Mouse (Mus musculus) embryonic facial prominence, embryonic 10.5 days (tissue): ENCODE measurements around the gene Pygo1. TPM values are rescaled to one million over a fixed set of nuclear protein-coding genes. Genes with fewer than 3 reads are reported as not detected.
A peak's percentile ranks its signal among the peaks of the same experiment; 100 is the strongest.

Experiments used
- DNase-seq: peaks from one replicate; pipeline ENCODE4 v3.0.0-alpha.2; 2017; ENCODE audit warnings: low spot score
- H3K27ac ChIP-seq: fragments of 300-500 bp; sonication (generic); replicated peaks from 2 replicates; pipeline ENCODE4 v1.5.1; 2016; ENCODE audit warnings: mild to moderate bottlenecking
- H3K27me3 ChIP-seq: fragments of 300-500 bp; sonication (generic); replicated peaks from 2 replicates; pipeline ENCODE4 v1.6.1; 2016; ENCODE audit warnings: low read depth, mild to moderate bottlenecking; ENCODE audit not compliant: poor library complexity, severe bottlenecking
- H3K36me3 ChIP-seq: fragments of 300-500 bp; sonication (generic); replicated peaks from 2 replicates; pipeline ENCODE4 v1.6.1; 2016; ENCODE audit warnings: mild to moderate bottlenecking, moderate library complexity
- H3K4me1 ChIP-seq: fragments of 300-500 bp; sonication (generic); 2 replicates; pipeline ENCODE4 v1.6.1; 2016
- H3K4me3 ChIP-seq: fragments of 300-500 bp; sonication (generic); 2 replicates; pipeline ENCODE4 v1.5.1; 2016; ENCODE audit warnings: mild to moderate bottlenecking, moderate library complexity
- H3K9me3 ChIP-seq: fragments of 300-500 bp; sonication (generic); 2 replicates; pipeline ENCODE4 v1.6.1; 2016; ENCODE audit warnings: mild to moderate bottlenecking
- WGBS: fragments of 180-500 bp; shearing (Covaris S2); methylation state at CpG from one replicate; pipeline ENCODE4 v1.1.7; 2016; 5-methylcytosine and 5-hydroxymethylcytosine counted together
- polyA plus RNA-seq: library from polyadenylated mRNA; unstranded; fragments of >200 nt; fragmentation: Nextera tagmentation; extraction: Ambion mirVana; gene quantifications from 2 replicates; pipeline ENCODE4 v1.2.1, GENCODE M21; 2016

Pygo1 gene
- polyA plus RNA-seq, 1 experiment from 2014 or later, result 7.3 TPM

GRCm38 (mm10) chr9:72944286-72944685, 18.8 kb downstream of the Pygo1 start:
- no peak for DNase-seq
- H3K27ac ChIP-seq, result no peak overlapping the region
- H3K27me3 ChIP-seq, result no peaks in the 10 kb centered on the region
- no peaks in the 10 kb centered on the region for H3K4me1 ChIP-seq
- peaks cover 52% of the 10 kb centered on the region for H3K36me3 ChIP-seq
- H3K4me3 ChIP-seq, result no peak overlapping the region
- WGBS, result 90% methylated on average over 13 of the region's 13 CpGs
- peaks cover 7% of the 10 kb centered on the region; the same call in 1 of the 2 replicates for H3K9me3 ChIP-seq

GRCm38 (mm10) chr9:72947010-72947409, 21.6 kb downstream of the Pygo1 start:
- H3K27me3 ChIP-seq, result no peaks in the 10 kb centered on the region
- H3K4me1 ChIP-seq, result no peaks in the 10 kb centered on the region
- 93% methylated on average over 1 of the region's 1 CpGs for WGBS
- H3K4me3 ChIP-seq, result no peak overlapping the region
- no peak overlapping the region for H3K27ac ChIP-seq
- H3K9me3 ChIP-seq, result peaks cover 7% of the 10 kb centered on the region; the same call in 1 of the 2 replicates
- peaks cover 52% of the 10 kb centered on the region for H3K36me3 ChIP-seq
- DNase-seq, result no peak

- peaks cover 32% of the 10 kb centered on the region for H3K36me3 ChIP-seq
Measured at GRCm38 (mm10) chr9:72949572-72949971, 24.1 kb downstream of the Pygo1 start.

GRCm38 (mm10) chr9:72954746-72955145, 29.3 kb downstream of the Pygo1 start:
- DNase-seq, result peak; percentile 47
- H3K4me3 ChIP-seq, result no peak overlapping the region
- peaks cover 14% of the 10 kb centered on the region for H3K4me1 ChIP-seq
- no peaks in the 10 kb centered on the region for H3K27me3 ChIP-seq
- no peaks in the 10 kb centered on the region for H3K9me3 ChIP-seq
- H3K36me3 ChIP-seq, result no peaks in the 10 kb centered on the region
- H3K27ac ChIP-seq, result no peak overlapping the region
- 62% methylated on average over 2 of the region's 2 CpGs for WGBS

More at GRCm38 (mm10) chr9:72949572-72949971, 24.1 kb downstream of the Pygo1 start:
- no peak for DNase-seq
- 76% methylated on average over 7 of the region's 7 CpGs for WGBS
- Histone ChIP-seq H3K4me1 (no peaks in the 10 kb centered on the region), H3K27ac (no peak overlapping the region), H3K9me3 (peaks cover 7% of the 10 kb centered on the region; the same call in 1 of the 2 replicates), H3K4me3 (no peak overlapping the region), H3K27me3 (no peaks in the 10 kb centered on the region)

GRCm38 (mm10) chr9:72955546-72955945, 30.1 kb downstream of the Pygo1 start:
- H3K36me3 ChIP-seq, result no peaks in the 10 kb centered on the region
- DNase-seq, result peak; percentile 66
- no peaks in the 10 kb centered on the region for H3K9me3 ChIP-seq
- H3K4me1 ChIP-seq, result peaks cover 14% of the 10 kb centered on the region
- WGBS, result 18% methylated on average over 1 of the region's 1 CpGs
- H3K27me3 ChIP-seq, result no peaks in the 10 kb centered on the region
- H3K27ac ChIP-seq, result no peak overlapping the region
- H3K4me3 ChIP-seq, result no peak overlapping the region

- peak within 1 kb of the TSS; percentile 79 for H3K4me3 ChIP-seq
- H3K4me1 ChIP-seq, result peaks cover 14% of the 10 kb centered on the region
- whole genome bisulfite sequencing, result 2% methylated on average over 43 of the region's 43 CpGs
- DNase-seq, result peak; percentile 92
- H3K36me3 ChIP-seq, result no peaks in the 10 kb centered on the region
- peak within 1 kb of the TSS; percentile 83 for H3K27ac ChIP-seq
- H3K27me3 ChIP-seq, result no peaks in the 10 kb centered on the region
- no peaks in the 10 kb centered on the region for H3K9me3 ChIP-seq
Measured at GRCm38 (mm10) chr9:72958521-72959450, 33.3 kb downstream of the Pygo1 start, which contains the start of the genes Dyx1c1 and Gm44503. Dyx1c1 (plus strand) TSS chr9:72958785. Gm44503 (plus strand) TSS chr9:72958852.

- DNase-seq, result no peak
- no peak overlapping the region for H3K27ac ChIP-seq
- no peaks in the 10 kb centered on the region for H3K36me3 ChIP-seq
- no peaks in the 10 kb centered on the region for H3K9me3 ChIP-seq
- H3K4me3 ChIP-seq, result no peak overlapping the region
- WGBS, result 81% methylated on average over 8 of the region's 8 CpGs
- peaks cover 14% of the 10 kb centered on the region for H3K4me1 ChIP-seq
- no peaks in the 10 kb centered on the region for H3K27me3 ChIP-seq
Measured at GRCm38 (mm10) chr9:72961346-72961745, 35.9 kb downstream of the Pygo1 start.

- no peaks in the 10 kb centered on the region for H3K27me3 ChIP-seq
- no peaks in the 10 kb centered on the region for H3K9me3 ChIP-seq
- no peak overlapping the region for H3K4me3 ChIP-seq
- H3K36me3 ChIP-seq, result no peaks in the 10 kb centered on the region
- no peak for DNase-seq
- H3K27ac ChIP-seq, result no peak overlapping the region
- H3K4me1 ChIP-seq, result peaks cover 14% of the 10 kb centered on the region
- 76% methylated on average over 15 of the region's 15 CpGs for WGBS
Measured at GRCm38 (mm10) chr9:72961959-72962358, 36.5 kb downstream of the Pygo1 start.

- no peak overlapping the region for H3K4me3 ChIP-seq
- no peaks in the 10 kb centered on the region for H3K4me1 ChIP-seq
- H3K36me3 ChIP-seq, result no peaks in the 10 kb centered on the region
- no peaks in the 10 kb centered on the region for H3K9me3 ChIP-seq
- peak; percentile 33 for DNase-seq
- H3K27me3 ChIP-seq, result no peaks in the 10 kb centered on the region
- WGBS, result 39% methylated on average over 11 of the region's 11 CpGs
- no peak overlapping the region for H3K27ac ChIP-seq
Measured at GRCm38 (mm10) chr9:72968349-72969061, 43.1 kb downstream of the Pygo1 start.

- Histone ChIP-seq H3K9me3 (no peaks in the 10 kb centered on the region), H3K27me3 (no peaks in the 10 kb centered on the region), H3K36me3 (no peaks in the 10 kb centered on the region), H3K27ac (no peak overlapping the region), H3K4me3 (no peak overlapping the region), H3K4me1 (no peaks in the 10 kb centered on the region)
- WGBS, result 64% methylated on average over 7 of the region's 7 CpGs
- no peak for DNase-seq
Measured at GRCm38 (mm10) chr9:72969874-72970273, 44.4 kb downstream of the Pygo1 start.

- Histone ChIP-seq H3K4me1 (no peaks in the 10 kb centered on the region), H3K36me3 (no peaks in the 10 kb centered on the region), H3K9me3 (no peaks in the 10 kb centered on the region), H3K27me3 (no peaks in the 10 kb centered on the region), H3K27ac (no peak overlapping the region), H3K4me3 (no peak overlapping the region)
- DNase-seq, result no peak
- WGBS, result 90% methylated on average over 5 of the region's 5 CpGs
Measured at GRCm38 (mm10) chr9:72972435-72972834, 47.0 kb downstream of the Pygo1 start.

- Histone ChIP-seq H3K4me1 (no peaks in the 10 kb centered on the region), H3K27me3 (no peaks in the 10 kb centered on the region), H3K4me3 (no peak overlapping the region), H3K36me3 (no peaks in the 10 kb centered on the region), H3K9me3 (no peaks in the 10 kb centered on the region), H3K27ac (no peak overlapping the region)
- DNase-seq, result no peak
Measured at GRCm38 (mm10) chr9:72972984-72973383, 47.5 kb downstream of the Pygo1 start.
